ENCODE assay signal across 25 mouse cellular contexts in the genomic region with DNA sequence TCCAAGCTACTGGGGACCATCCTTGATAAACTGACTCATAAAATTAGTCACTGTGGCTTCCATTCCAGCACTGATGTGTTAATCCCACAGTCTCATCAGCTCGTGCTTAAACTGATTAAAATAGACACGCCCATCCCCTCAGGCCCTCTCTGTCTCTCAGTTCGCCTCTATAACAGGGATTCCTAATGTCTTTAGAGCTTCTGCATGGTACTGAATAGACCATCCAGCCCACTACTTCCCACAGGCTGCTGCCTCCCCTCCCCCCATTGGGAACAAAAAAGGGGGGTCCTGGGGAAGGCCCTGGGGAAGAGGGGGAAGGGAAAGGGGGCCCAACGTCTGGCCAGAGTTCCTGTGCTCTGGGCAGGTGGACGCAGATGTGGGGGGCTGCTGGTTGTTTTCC.
DNase-seq lines count a peak whose midpoint lies in the region; ATAC-seq and TF ChIP-seq lines count a peak whose summit lies in the region.
"Had no signal": no experiment of that assay in that cellular context is flagged by ENCODE, and none has a peak within 500 bp of the region (broad histone marks: within the 10 kb centered on the region; RNA-seq: fewer than 3 reads in every experiment).

No protein-coding gene starts in this region.

- TF ChIP-seq POLR2A in lung, adult 2 months (IDR thresholded peaks at IDR 0.05; ENCODE audit: borderline replicate concordance, extremely low read depth, low read depth, low read length), result no peak

- peaks cover 17% of the 10 kb centered on the region for H3K4me1 ChIP-seq in forebrain, embryonic 10.5 days
- H3K4me1 ChIP-seq in forebrain, embryonic 13.5 days, result peaks cover 6% of the 10 kb centered on the region; the same call in 1 of the 2 replicates
- peaks cover 11% of the 10 kb centered on the region; the same call in 1 of the 2 replicates for H3K4me1 ChIP-seq in hindbrain, embryonic 12.5 days
- no peaks in the 10 kb centered on the region for H3K4me1 ChIP-seq in hindbrain, embryonic 14.5 days (replicated peaks; ENCODE audit: control insufficient read depth, insufficient read depth, low read length)
- peaks cover 16% of the 10 kb centered on the region for H3K4me1 ChIP-seq in neural tube, embryonic 12.5 days
- H3K4me1 ChIP-seq in neural tube, embryonic 15.5 days, result peaks cover 9% of the 10 kb centered on the region
- H3K4me1 ChIP-seq in midbrain, embryonic 13.5 days (replicated peaks), result peaks cover 14% of the 10 kb centered on the region; the same call in 1 of the 2 replicates
- no peaks in the 10 kb centered on the region for H3K4me1 ChIP-seq in lung, adult 2 months (ENCODE audit: control insufficient read depth, insufficient read depth, low read length)
- H3K4me1 ChIP-seq: stomach, embryonic 15.5 days had no signal

- no peak overlapping the region for H3K4me2 ChIP-seq in forebrain, embryonic 13.5 days
- no peak overlapping the region for H3K4me2 ChIP-seq in hindbrain, embryonic 12.5 days (replicated peaks)
- no peak overlapping the region for H3K4me2 ChIP-seq in hindbrain, embryonic 14.5 days (replicated peaks)
- H3K4me2 ChIP-seq in neural tube, embryonic 12.5 days (replicated peaks), result peak overlapping the region; percentile 27; the same call in 1 of the 2 replicates
- H3K4me2 ChIP-seq in neural tube, embryonic 15.5 days, result no peak overlapping the region
- H3K4me2 ChIP-seq in midbrain, embryonic 13.5 days (replicated peaks), result no peak overlapping the region
- H3K4me2 ChIP-seq: heart, embryonic 11.5 days; limb, embryonic 12.5 days; liver, embryonic 11.5 days; stomach, embryonic 15.5 days had no signal

- H3K9me3 ChIP-seq in forebrain, embryonic 10.5 days, result no peaks in the 10 kb centered on the region
- no peaks in the 10 kb centered on the region for H3K9me3 ChIP-seq in forebrain, embryonic 13.5 days (replicated peaks)
- no peaks in the 10 kb centered on the region for H3K9me3 ChIP-seq in hindbrain, embryonic 12.5 days (replicated peaks)
- H3K9me3 ChIP-seq in hindbrain, embryonic 14.5 days (ENCODE audit: control insufficient read depth, low read length), result no peaks in the 10 kb centered on the region
- H3K9me3 ChIP-seq in neural tube, embryonic 12.5 days, result no peaks in the 10 kb centered on the region
- H3K9me3 ChIP-seq in neural tube, embryonic 15.5 days (replicated peaks), result peaks cover 6% of the 10 kb centered on the region; the same call in 1 of the 2 replicates
- H3K9me3 ChIP-seq in midbrain, embryonic 13.5 days, result no peaks in the 10 kb centered on the region
- H3K9me3 ChIP-seq: embryonic facial prominence, embryonic 10.5 days; limb, embryonic 12.5 days; stomach, embryonic 15.5 days had no signal

- H3K9ac ChIP-seq in forebrain, embryonic 13.5 days, result no peak overlapping the region
- no peak overlapping the region for H3K9ac ChIP-seq in hindbrain, embryonic 12.5 days
- no peak overlapping the region for H3K9ac ChIP-seq in hindbrain, embryonic 14.5 days
- H3K9ac ChIP-seq in neural tube, embryonic 12.5 days, result no peak overlapping the region
- H3K9ac ChIP-seq in neural tube, embryonic 15.5 days (replicated peaks), result no peak overlapping the region
- no peak overlapping the region for H3K9ac ChIP-seq in midbrain, embryonic 13.5 days (replicated peaks)
- H3K9ac ChIP-seq: limb, embryonic 12.5 days; liver, postnatal 0 days; stomach, embryonic 15.5 days had no signal

- no peak for TF ChIP-seq CTCF in lung, adult 2 months (IDR thresholded peaks at IDR 0.05; ENCODE audit: insufficient read depth, low read length)

- no peak for ATAC-seq in forebrain, embryonic 13.5 days
- ATAC-seq in hindbrain, embryonic 12.5 days (ENCODE audit: low FRiP score), result peak; percentile 48; the same call in 1 of the 2 replicates
- ATAC-seq in hindbrain, embryonic 14.5 days (ENCODE audit: low FRiP score), result no peak
- peak; percentile 55; the same call in 1 of the 2 replicates for ATAC-seq in neural tube, embryonic 12.5 days (ENCODE audit: low FRiP score, low read depth)
- ATAC-seq in neural tube, embryonic 15.5 days (ENCODE audit: low FRiP score), result no peak
- ATAC-seq in midbrain, embryonic 13.5 days, result peak; percentile 45; the same call in 1 of the 2 replicates
- ATAC-seq: CD4-positive, CD25-positive, alpha-beta regulatory T cell, adult 4 months; intestine, postnatal 0 days; liver, postnatal 0 days; Patski had no signal

- H3K27ac ChIP-seq in forebrain, embryonic 10.5 days, result peak overlapping the region; percentile 74
- no peak overlapping the region for H3K27ac ChIP-seq in forebrain, embryonic 13.5 days
- H3K27ac ChIP-seq in hindbrain, embryonic 12.5 days, result no peak overlapping the region
- H3K27ac ChIP-seq in hindbrain, embryonic 14.5 days, result no peak overlapping the region
- no peak overlapping the region for H3K27ac ChIP-seq in neural tube, embryonic 12.5 days
- H3K27ac ChIP-seq in neural tube, embryonic 15.5 days (replicated peaks), result no peak overlapping the region
- H3K27ac ChIP-seq in midbrain, embryonic 13.5 days, result no peak overlapping the region
- H3K27ac ChIP-seq: embryonic facial prominence, embryonic 10.5 days; limb, embryonic 12.5 days; stomach, embryonic 15.5 days had no signal

- no peak for DNase-seq in forebrain, embryonic 10.5 days (ENCODE audit: extremely low spot score, low spot score)
- no peak for DNase-seq in hindbrain, embryonic 14.5 days (ENCODE audit: low spot score)
- DNase-seq in lung, adult 2 months, result no peak
- DNase-seq: adrenal gland, adult 2 months; cerebellum, adult 11-12 months; cerebellum, postnatal 25 days; kidney, postnatal 36 days; layer of hippocampus, postnatal 36 days; liver, postnatal 0 days; lung, postnatal 10 days; thymus, adult 2 months; thymus, postnatal 4 days had no signal

- no peaks in the 10 kb centered on the region for H3K36me3 ChIP-seq in forebrain, embryonic 10.5 days (replicated peaks)
- no peaks in the 10 kb centered on the region for H3K36me3 ChIP-seq in forebrain, embryonic 13.5 days (ENCODE audit: poor library complexity, severe bottlenecking)
- H3K36me3 ChIP-seq in hindbrain, embryonic 12.5 days, result no peaks in the 10 kb centered on the region
- no peaks in the 10 kb centered on the region for H3K36me3 ChIP-seq in hindbrain, embryonic 14.5 days (replicated peaks; ENCODE audit: control insufficient read depth, insufficient read depth)
- no peaks in the 10 kb centered on the region for H3K36me3 ChIP-seq in neural tube, embryonic 12.5 days
- no peaks in the 10 kb centered on the region for H3K36me3 ChIP-seq in neural tube, embryonic 15.5 days
- H3K36me3 ChIP-seq in midbrain, embryonic 13.5 days, result no peaks in the 10 kb centered on the region
- H3K36me3 ChIP-seq: embryonic facial prominence, embryonic 10.5 days; limb, embryonic 12.5 days; stomach, embryonic 15.5 days had no signal

- 18% methylated on average over 5 of the region's 5 CpGs for WGBS in forebrain, embryonic 10.5 days
- 20% methylated on average over 5 of the region's 5 CpGs for WGBS in forebrain, embryonic 13.5 days
- 20% methylated on average over 5 of the region's 5 CpGs for WGBS in hindbrain, embryonic 12.5 days
- 21% methylated on average over 5 of the region's 5 CpGs for WGBS in hindbrain, embryonic 14.5 days
- WGBS in neural tube, embryonic 12.5 days, result 14% methylated on average over 5 of the region's 5 CpGs
- WGBS in neural tube, embryonic 15.5 days, result 13% methylated on average over 5 of the region's 5 CpGs
- WGBS in midbrain, embryonic 13.5 days, result 8% methylated on average over 5 of the region's 5 CpGs
- 66% methylated on average over 5 of the region's 5 CpGs for WGBS in lung, adult 2 months

- no peaks in the 10 kb centered on the region for H3K27me3 ChIP-seq in forebrain, embryonic 10.5 days (ENCODE audit: poor library complexity, severe bottlenecking)
- H3K27me3 ChIP-seq in forebrain, embryonic 13.5 days, result no peaks in the 10 kb centered on the region
- H3K27me3 ChIP-seq in hindbrain, embryonic 12.5 days, result no peaks in the 10 kb centered on the region
- no peaks in the 10 kb centered on the region for H3K27me3 ChIP-seq in hindbrain, embryonic 14.5 days (ENCODE audit: control insufficient read depth, insufficient read depth, low read length)
- H3K27me3 ChIP-seq in neural tube, embryonic 12.5 days (replicated peaks), result no peaks in the 10 kb centered on the region
- no peaks in the 10 kb centered on the region for H3K27me3 ChIP-seq in neural tube, embryonic 15.5 days (replicated peaks)
- no peaks in the 10 kb centered on the region for H3K27me3 ChIP-seq in midbrain, embryonic 13.5 days
- H3K27me3 ChIP-seq: limb, embryonic 12.5 days; stomach, embryonic 15.5 days had no signal

- no peak overlapping the region; the same call in 1 of the 2 replicates for H3K4me3 ChIP-seq in forebrain, embryonic 10.5 days
- H3K4me3 ChIP-seq in forebrain, embryonic 13.5 days, result no peak overlapping the region
- no peak overlapping the region for H3K4me3 ChIP-seq in hindbrain, embryonic 12.5 days
- no peak overlapping the region for H3K4me3 ChIP-seq in hindbrain, embryonic 14.5 days (replicated peaks; ENCODE audit: low read length)
- H3K4me3 ChIP-seq in neural tube, embryonic 12.5 days, result no peak overlapping the region
- H3K4me3 ChIP-seq in neural tube, embryonic 15.5 days (replicated peaks), result no peak overlapping the region
- no peak overlapping the region for H3K4me3 ChIP-seq in midbrain, embryonic 13.5 days (replicated peaks)
- no peak overlapping the region for H3K4me3 ChIP-seq in lung, adult 2 months (replicated peaks; ENCODE audit: extremely low read depth, low read depth, low read length)
- H3K4me3 ChIP-seq: embryonic facial prominence, embryonic 10.5 days; limb, embryonic 12.5 days; stomach, embryonic 15.5 days had no signal

Comparison
In these comparisons a context has a peak if more than half of its experiments do, and no peak if none do; other contexts are left out.
1. ATAC-seq: peak in hindbrain, embryonic 12.5 days (single experiment), neural tube, embryonic 12.5 days (single experiment) and midbrain, embryonic 13.5 days (single experiment); none in forebrain, embryonic 13.5 days (single experiment), hindbrain, embryonic 14.5 days (single experiment) and neural tube, embryonic 15.5 days (single experiment).